In genomic region chr9:73121735-73122134, GRCm38 (mm10) we compare ENCODE assay signal across 11 mouse cellular contexts. TPM values are rescaled to one million over a fixed set of nuclear protein-coding genes. Genes with fewer than 3 reads are reported as not detected.
DNase-seq lines count a peak whose midpoint lies in the region; ATAC-seq lines count a peak whose summit lies in the region.
"Had no signal": no experiment of that assay in that cellular context is flagged by ENCODE, and none has a peak within 500 bp of the region (broad histone marks: within the 10 kb centered on the region; RNA-seq: fewer than 3 reads in every experiment).

No protein-coding gene starts in this region.

- no peak overlapping the region for H3K27ac ChIP-seq in kidney, embryonic 16.5 days (ENCODE audit: low read length)
- H3K27ac ChIP-seq: embryonic facial prominence, embryonic 15.5 days had no signal

- H3K27me3 ChIP-seq in kidney, embryonic 16.5 days (ENCODE audit: insufficient read depth, low read length), result no peaks in the 10 kb centered on the region
- H3K27me3 ChIP-seq: embryonic facial prominence, embryonic 15.5 days had no signal

- 74% methylated on average over 8 of the region's 8 CpGs for WGBS in kidney, embryonic 16.5 days

- H3K9ac ChIP-seq in kidney, embryonic 16.5 days (replicated peaks; ENCODE audit: low read length), result no peak overlapping the region
- H3K9ac ChIP-seq: embryonic facial prominence, embryonic 15.5 days had no signal

- peak; percentile 22 for DNase-seq in adrenal gland, postnatal 10 days
- no peak for DNase-seq in adrenal gland, postnatal 25 days
- peak; percentile 14 for DNase-seq in kidney, postnatal 14 days
- peak; percentile 44 for DNase-seq in CD4-positive helper T cell, adult 2 months (ENCODE audit: low read depth, low spot score)
- peak; percentile 49 for DNase-seq in testis, postnatal 10 days (ENCODE audit: low spot score)
- no peak for DNase-seq in urinary bladder, postnatal 25 days (ENCODE audit: low spot score)

- H3K36me3 ChIP-seq in kidney, embryonic 16.5 days (ENCODE audit: insufficient read depth, low read length), result peaks cover 68% of the 10 kb centered on the region

- no peak overlapping the region for H3K4me3 ChIP-seq in kidney, embryonic 16.5 days (ENCODE audit: low read length)
- H3K4me3 ChIP-seq: embryonic facial prominence, embryonic 15.5 days; myocyte had no signal

- ATAC-seq in kidney, embryonic 16.5 days (ENCODE audit: low FRiP score, low TSS enrichment), result no peak
- ATAC-seq in granulocyte monocyte progenitor cell, adult 5-6 weeks (replicated peaks; ENCODE audit: poor library complexity, severe bottlenecking), result peak; percentile 41

- H3K9me3 ChIP-seq in kidney, embryonic 16.5 days (ENCODE audit: low read length), result no peaks in the 10 kb centered on the region
- H3K9me3 ChIP-seq: embryonic facial prominence, embryonic 15.5 days had no signal

- H3K4me1 ChIP-seq in kidney, embryonic 16.5 days (ENCODE audit: insufficient read depth, low read length), result no peaks in the 10 kb centered on the region
- H3K4me1 ChIP-seq: embryonic facial prominence, embryonic 15.5 days had no signal

- no peak overlapping the region for H3K4me2 ChIP-seq in kidney, embryonic 16.5 days (replicated peaks; ENCODE audit: low read depth, low read length)
- H3K4me2 ChIP-seq: embryonic facial prominence, embryonic 15.5 days had no signal

RNA-seq across cellular contexts. Expression of gene Rsl24d1, which starts 8.5 kb away (rescaled TPM):
- 10 to 100 TPM; 61.2 to 63.7 TPM for total RNA-seq in adrenal gland, postnatal 10 days (2021)
- 60.6 and 64.2 TPM in 2 replicates for total RNA-seq in adrenal gland, postnatal 25 days (2021)
- polyA plus RNA-seq in kidney, embryonic 16.5 days (2015; fragmentation: Nextera tagmentation; extraction: Ambion mirVana), result 109 and 110 TPM in 2 replicates
- 87.9 and 106 TPM in 2 replicates for total RNA-seq in granulocyte monocyte progenitor cell, adult 5-6 weeks (2014; fragmentation: Nextera tagmentation)
- total RNA-seq in granulocyte monocyte progenitor cell, adult 5-6 weeks (2017), result 172 and 197 TPM in 2 replicates

RNA-seq across cellular contexts. Expression of gene Gm20509, which starts 19.5 kb away (rescaled TPM):
- total RNA-seq in adrenal gland, postnatal 10 days (2021), result not detected
- total RNA-seq in adrenal gland, postnatal 25 days (2021), result 0.49 TPM in 1 of 2 replicates, not detected in the other
- polyA plus RNA-seq in kidney, embryonic 16.5 days (2015; fragmentation: Nextera tagmentation; extraction: Ambion mirVana), result not detected in 2 replicates
- not detected in 2 replicates for total RNA-seq in granulocyte monocyte progenitor cell, adult 5-6 weeks (2014; fragmentation: Nextera tagmentation)
- not detected in 2 replicates for total RNA-seq in granulocyte monocyte progenitor cell, adult 5-6 weeks (2017)
- polyA plus RNA-seq: embryonic facial prominence, embryonic 15.5 days; large intestine, adult 2 months; myocyte had no signal

RNA-seq across cellular contexts. Expression of gene Khdc3, which starts 20.1 kb away (rescaled TPM):
- under 1 TPM; 0.72 to 0.94 TPM for total RNA-seq in adrenal gland, postnatal 10 days (2021)
- 1.00 and 2.0 TPM in 2 replicates for total RNA-seq in adrenal gland, postnatal 25 days (2021)
- not detected in 2 replicates for polyA plus RNA-seq in kidney, embryonic 16.5 days (2015; fragmentation: Nextera tagmentation; extraction: Ambion mirVana)
- 1.6 and 7.0 TPM in 2 replicates for total RNA-seq in granulocyte monocyte progenitor cell, adult 5-6 weeks (2014; fragmentation: Nextera tagmentation)
- 1.8 TPM in 1 of 2 replicates, not detected in the other for total RNA-seq in granulocyte monocyte progenitor cell, adult 5-6 weeks (2017)
- polyA plus RNA-seq: embryonic facial prominence, embryonic 15.5 days; myocyte had no signal

Comparison
In these comparisons a context has a peak if more than half of its experiments do, and no peak if none do; other contexts are left out.
1. DNase-seq: peak in adrenal gland, postnatal 10 days (single experiment), kidney, postnatal 14 days (single experiment), CD4-positive helper T cell, adult 2 months (single experiment) and testis, postnatal 10 days (single experiment); none in adrenal gland, postnatal 25 days (single experiment) and urinary bladder, postnatal 25 days (single experiment).